Mouse (Mus musculus) bone marrow, adult 2 months (tissue): Measurements from ENCODE around the gene Acot5. TPM values are rescaled to one million over a fixed set of nuclear protein-coding genes. Genes with fewer than 3 reads are reported as not detected.
"Not testable (repeated sequence)": the region's sequence is repeated elsewhere in the genome, so short reads cannot be mapped to it uniquely, and the experiment has no call there.

Source experiments
- H3K27ac ChIP-seq: fragments of 200-500 bp; 2 replicates; pipeline ENCODE4 v1.5.1; 2012; ENCODE audit warnings: low read depth, mild to moderate bottlenecking, control low read depth, inconsistent platforms, low read length; ENCODE audit not compliant: control insufficient read depth, poor library complexity, insufficient read depth
- H3K4me1 ChIP-seq: fragments of 200-500 bp; 2 replicates; pipeline ENCODE4 v1.6.1; 2011; ENCODE audit warnings: low read length; ENCODE audit not compliant: control insufficient read depth, insufficient read depth
- H3K4me3 ChIP-seq: fragments of 200-500 bp; replicated peaks from 2 replicates; pipeline ENCODE3; 2011; ENCODE audit warnings: mild to moderate bottlenecking, low read depth, low read length, control low read depth; ENCODE audit not compliant: control insufficient read depth
- CTCF ChIP-seq: fragments of 200-500 bp; IDR thresholded peaks from 2 replicates; pipeline ENCODE4 v1.5.1; 2011; ENCODE audit warnings: low read length, control low read depth; ENCODE audit not compliant: control insufficient read depth, insufficient read depth
- POLR2A ChIP-seq: fragments of 200-500 bp; IDR thresholded peaks from 2 replicates; pipeline ENCODE4 v1.6.1; 2011; ENCODE audit warnings: low read depth, mild to moderate bottlenecking, control low read depth, low read length, borderline replicate concordance; ENCODE audit not compliant: control insufficient read depth
- WGBS: fragments of 180-500 bp; shearing (Covaris S2); methylation state at CpG from one replicate; pipeline ENCODE4 v1.1.7; 2018; 5-methylcytosine and 5-hydroxymethylcytosine counted together
- polyA plus RNA-seq: library from polyadenylated mRNA; stranded (reverse); fragments of >200 nt; gene quantifications from 2 replicates; pipeline ENCODE4 v1.2.4, GENCODE M21; 2011; ENCODE audit warnings: low replicate concordance; ENCODE audit not compliant: missing spikeins, insufficient read depth, insufficient read length

Acot5 gene
- polyA plus RNA-seq, 1 experiment, result not detected

DNA sequence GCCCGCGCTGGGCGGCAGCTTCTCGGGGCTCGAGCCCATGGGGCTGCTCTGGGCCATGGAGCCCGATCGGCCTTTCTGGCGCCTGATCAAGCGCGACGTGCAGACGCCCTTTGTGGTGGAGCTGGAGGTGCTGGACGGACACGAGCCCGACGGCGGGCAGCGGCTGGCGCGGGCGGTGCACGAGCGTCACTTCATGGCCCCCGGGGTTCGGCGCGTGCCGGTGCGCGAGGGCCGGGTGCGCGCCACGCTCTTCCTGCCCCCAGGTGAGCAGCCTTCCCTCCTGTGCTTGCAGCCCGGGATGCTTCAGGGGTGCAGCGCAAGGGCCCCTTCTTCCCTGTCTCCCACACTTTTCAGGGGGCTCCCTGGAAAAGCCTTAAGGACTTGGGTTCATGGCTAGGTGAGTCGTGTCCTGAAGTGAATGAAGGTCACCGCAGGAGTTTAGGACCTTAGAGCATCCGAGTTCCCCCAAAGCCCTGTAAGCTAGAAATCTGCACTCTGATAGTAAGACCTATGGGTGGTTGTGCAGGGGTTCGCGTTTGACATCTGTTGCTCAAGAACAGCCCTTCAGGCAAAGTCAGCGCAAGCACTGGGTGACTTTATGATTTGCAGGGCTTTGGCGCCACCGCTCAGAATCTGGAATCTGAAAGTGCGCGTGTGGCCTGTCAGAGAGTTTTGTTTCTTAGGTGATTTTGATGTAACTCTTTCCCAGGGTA, 15.3 kb upstream of the Acot5 start:
- Histone ChIP-seq H3K4me1 (no peaks in the 10 kb centered on the region), H3K27ac (no peak overlapping the region), H3K4me3 (no peak overlapping the region)
- 2% methylated on average over 37 of the region's 46 CpGs for WGBS
- TF ChIP-seq CTCF, result no peak
- no peak for TF ChIP-seq POLR2A

DNA sequence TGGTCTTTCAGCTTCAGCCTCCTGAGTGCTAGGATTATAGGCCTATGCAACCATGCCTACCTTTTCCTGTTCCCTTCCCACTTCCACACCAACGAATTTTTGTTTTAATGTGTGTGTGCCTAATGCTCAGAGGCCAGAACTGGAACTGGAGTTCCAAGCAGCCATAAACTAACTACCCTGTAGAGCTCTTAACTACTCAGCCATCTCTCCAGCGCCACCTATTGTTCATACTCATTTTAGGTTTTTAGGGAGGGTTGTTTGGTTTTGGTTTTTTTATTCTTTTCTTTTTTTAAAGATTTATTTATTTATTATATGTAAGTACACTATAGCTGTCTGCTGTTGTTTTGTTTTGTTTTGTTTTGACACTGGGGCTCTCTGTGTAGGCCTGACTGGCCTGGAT, 8.2 kb upstream of the Acot5 start:
- Histone ChIP-seq H3K4me1 (no peaks in the 10 kb centered on the region), H3K4me3 (no peak overlapping the region), H3K27ac (no peak overlapping the region)
- WGBS, result 1% methylated on average over 2 of the region's 2 CpGs
- TF ChIP-seq POLR2A (no peak), CTCF (no peak)

DNA sequence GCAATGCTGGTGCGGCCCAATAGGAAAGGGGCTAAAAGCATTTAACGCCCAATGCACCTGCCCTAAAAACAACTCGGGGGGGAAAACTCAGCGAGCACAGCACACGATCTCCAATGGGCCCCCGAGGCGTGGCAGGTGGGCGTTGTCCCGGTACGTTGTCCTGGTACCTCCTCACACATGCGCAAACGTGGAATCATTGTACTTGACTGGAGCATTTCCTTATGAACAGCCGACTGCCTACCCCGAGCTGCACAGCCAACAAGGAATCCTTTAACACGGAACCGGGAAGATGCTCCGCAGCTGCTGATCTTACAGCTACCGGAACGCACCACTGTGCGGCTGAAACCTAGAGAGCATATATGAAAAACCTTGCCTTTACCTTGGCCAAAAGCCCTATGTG, 6.8 kb upstream of the Acot5 start:
- TF ChIP-seq CTCF (no peak), POLR2A (no peak)
- Histone ChIP-seq H3K4me1 (no peaks in the 10 kb centered on the region), H3K27ac (no peak overlapping the region), H3K4me3 (no peak overlapping the region)
- WGBS, result 88% methylated on average over 20 of the region's 20 CpGs

- H3K4me3 ChIP-seq, result no peak overlapping the region
- H3K27ac ChIP-seq, result no peak overlapping the region
- TF ChIP-seq CTCF, result peak; percentile 57; the same call in 1 of the 2 replicates
- TF ChIP-seq POLR2A, result no peak
- H3K4me1 ChIP-seq, result no peaks in the 10 kb centered on the region
- 68% methylated on average over 5 of the region's 5 CpGs for WGBS
These were observed 5.9 kb upstream of the Acot5 start for GRCm38 (mm10) chr12:84063228-84063627.

DNA sequence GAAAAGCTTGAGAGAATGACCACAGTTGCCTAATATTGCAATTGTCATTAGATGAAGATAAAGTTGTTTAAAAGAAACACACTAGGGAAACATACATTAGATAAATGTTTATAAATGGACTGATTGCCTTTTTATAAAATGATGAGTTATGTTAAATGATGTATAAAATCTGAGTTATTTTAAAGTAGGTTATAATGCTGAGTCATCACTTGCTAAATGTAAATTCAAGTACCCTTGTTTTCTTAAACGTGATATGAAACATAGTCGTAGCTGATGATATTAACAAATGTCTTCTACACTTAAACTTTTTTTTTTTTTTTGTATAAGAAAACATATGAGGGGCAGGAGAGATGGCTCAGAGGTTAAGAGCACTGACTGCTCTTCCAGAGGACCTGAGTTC, 5.3 kb upstream of the Acot5 start:
- Histone ChIP-seq H3K4me1 (no peaks in the 10 kb centered on the region), H3K4me3 (no peak overlapping the region), H3K27ac (no peak overlapping the region)
- TF ChIP-seq CTCF (no peak), POLR2A (no peak)
- WGBS, result 73% methylated on average over 2 of the region's 2 CpGs

- no peak for TF ChIP-seq POLR2A
- no peak for TF ChIP-seq CTCF
- H3K4me1 ChIP-seq, result no peaks in the 10 kb centered on the region
- H3K27ac ChIP-seq, result no peak overlapping the region
- no peak overlapping the region for H3K4me3 ChIP-seq
- 69% methylated on average over 8 of the region's 8 CpGs for WGBS
These were observed 4.5 kb upstream of the Acot5 start for GRCm38 (mm10) chr12:84064621-84065020.

GRCm38 (mm10) chr12:84067752-84068151, 1.4 kb upstream of the Acot5 start:
- Histone ChIP-seq H3K4me1 (no peaks in the 10 kb centered on the region), H3K27ac (no peak overlapping the region), H3K4me3 (no peak overlapping the region)
- no peak for TF ChIP-seq CTCF
- TF ChIP-seq POLR2A, result no peak
- 73% methylated on average over 4 of the region's 4 CpGs for WGBS

GRCm38 (mm10) chr12:84068296-84068695, 829 bp upstream of the Acot5 start:
- TF ChIP-seq POLR2A (no peak), CTCF (no peak)
- Histone ChIP-seq H3K27ac (no peak overlapping the region), H3K4me1 (no peaks in the 10 kb centered on the region), H3K4me3 (no peak overlapping the region)
- 66% methylated on average over 8 of the region's 8 CpGs for WGBS

GRCm38 (mm10) chr12:84069582-84069981, 457 bp downstream of the Acot5 start:
- not testable (repeated sequence) for H3K4me1 ChIP-seq, H3K4me3 ChIP-seq

More at GRCm38 (mm10) chr12:84069582-84069981, 457 bp downstream of the Acot5 start:
- H3K27ac ChIP-seq, result not testable (repeated sequence)
- 3% methylated on average over 50 of the region's 52 CpGs for WGBS
